Comparison of ENCODE assay signal across 26 mouse cellular contexts in the genomic region with DNA sequence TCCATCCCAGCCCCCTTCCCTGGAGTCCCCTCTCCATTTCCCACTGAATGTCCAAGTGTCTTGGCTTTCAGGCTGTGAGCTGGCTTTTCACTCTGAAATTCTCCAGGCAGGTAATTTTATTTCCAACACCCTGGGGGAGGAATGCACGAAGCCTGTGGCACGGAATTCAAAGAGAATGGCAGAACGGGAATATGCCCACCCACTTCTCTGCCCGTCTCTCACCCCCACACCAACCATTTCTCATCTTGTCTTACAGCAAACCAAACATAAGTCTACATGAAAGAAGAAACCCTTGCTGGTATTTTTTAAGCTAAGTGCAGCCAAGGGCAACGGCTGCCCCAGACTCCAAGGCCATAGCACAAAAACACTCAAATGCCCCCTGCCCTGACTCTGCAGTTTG.
DNase-seq lines count a peak whose midpoint lies in the region; ATAC-seq and TF ChIP-seq lines count a peak whose summit lies in the region.
"Had no signal": no experiment of that assay in that cellular context is flagged by ENCODE, and none has a peak within 500 bp of the region (broad histone marks: within the 10 kb centered on the region; RNA-seq: fewer than 3 reads in every experiment).

No protein-coding gene starts in this region.

- H3K4me3 ChIP-seq in kidney, postnatal 0 days (replicated peaks; ENCODE audit: low read depth, low read length) = no peak overlapping the region
- H3K4me3 ChIP-seq in limb, embryonic 10.5 days = no peak overlapping the region
- H3K4me3 ChIP-seq: embryonic facial prominence, embryonic 12.5 days; embryonic facial prominence, embryonic 15.5 days; heart, embryonic 12.5 days; heart, embryonic 15.5 days; hindbrain, embryonic 10.5 days had no signal

- H3K27ac ChIP-seq in kidney, postnatal 0 days = no peak overlapping the region
- 0 out of 2 replicates have a peak overlapping the region, but pooled peaks have one; percentile 21 for H3K27ac ChIP-seq in limb, embryonic 10.5 days
- H3K27ac ChIP-seq: embryonic facial prominence, embryonic 12.5 days; embryonic facial prominence, embryonic 15.5 days; heart, embryonic 15.5 days; hindbrain, embryonic 10.5 days; hindbrain, embryonic 14.5 days; hindbrain, postnatal 0 days had no signal

- peak; percentile 67 for ATAC-seq in frontal cortex, adult (ENCODE audit: low TSS enrichment)
- ATAC-seq in kidney, postnatal 0 days (replicated peaks; ENCODE audit: low FRiP score, low read depth) = no peak
- ATAC-seq: activated CD4-positive, CD25-positive, alpha-beta regulatory T cell, adult 4 months; forebrain, embryonic 14.5 days; forebrain, postnatal 0 days; hindbrain, postnatal 0 days had no signal

- H3K4me2 ChIP-seq in kidney, postnatal 0 days (ENCODE audit: low read length) = no peak overlapping the region
- H3K4me2 ChIP-seq: embryonic facial prominence, embryonic 12.5 days; embryonic facial prominence, embryonic 15.5 days; heart, embryonic 12.5 days; heart, embryonic 15.5 days; hindbrain, embryonic 14.5 days had no signal

- H3K4me1 ChIP-seq in kidney, postnatal 0 days (replicated peaks; ENCODE audit: insufficient read depth, low read length) = no peaks in the 10 kb centered on the region
- peaks cover 35% of the 10 kb centered on the region for H3K4me1 ChIP-seq in limb, embryonic 10.5 days
- H3K4me1 ChIP-seq: heart, embryonic 12.5 days; heart, embryonic 15.5 days had no signal

- H3K36me3 ChIP-seq in kidney, postnatal 0 days (ENCODE audit: insufficient read depth, low read length) = no peaks in the 10 kb centered on the region
- H3K36me3 ChIP-seq in limb, embryonic 10.5 days = no peaks in the 10 kb centered on the region
- H3K36me3 ChIP-seq: embryonic facial prominence, embryonic 12.5 days; embryonic facial prominence, embryonic 15.5 days; heart, embryonic 12.5 days; heart, embryonic 15.5 days; hindbrain, embryonic 10.5 days had no signal

- no peaks in the 10 kb centered on the region for H3K9me3 ChIP-seq in kidney, postnatal 0 days (replicated peaks; ENCODE audit: low read length)
- H3K9me3 ChIP-seq in limb, embryonic 10.5 days (replicated peaks) = no peaks in the 10 kb centered on the region
- H3K9me3 ChIP-seq: embryonic facial prominence, embryonic 12.5 days; embryonic facial prominence, embryonic 15.5 days; heart, embryonic 12.5 days; heart, embryonic 15.5 days; hindbrain, embryonic 10.5 days had no signal

- WGBS in kidney, postnatal 0 days = 43% methylated on average over 5 of the region's 5 CpGs
- WGBS in limb, embryonic 10.5 days = 72% methylated on average over 5 of the region's 5 CpGs

- TF ChIP-seq CTCF in kidney, postnatal 0 days (IDR thresholded peaks at IDR 0.05; ENCODE audit: low read depth) = no peak

- H3K27me3 ChIP-seq in kidney, postnatal 0 days (ENCODE audit: insufficient read depth, low read length) = no peaks in the 10 kb centered on the region
- H3K27me3 ChIP-seq in limb, embryonic 10.5 days (ENCODE audit: low read depth, poor library complexity, severe bottlenecking) = no peaks in the 10 kb centered on the region
- H3K27me3 ChIP-seq: embryonic facial prominence, embryonic 12.5 days; embryonic facial prominence, embryonic 15.5 days; heart, embryonic 12.5 days; heart, embryonic 15.5 days had no signal

- no peak for DNase-seq in frontal cortex, postnatal 14 days (ENCODE audit: low spot score in 2 of 2)
- peak; percentile 54 for DNase-seq in kidney, postnatal 0 days (ENCODE audit: low spot score)
- no peak for DNase-seq in kidney, adult 18-20 months
- DNase-seq in limb, embryonic 10.5 days (ENCODE audit: low spot score) = no peak
- DNase-seq in left cerebral cortex, adult 11 months (ENCODE audit: low spot score) = no peak
- no peak for DNase-seq in thymus, postnatal 14 days
- DNase-seq: adrenal gland, adult 8-10 months; adrenal gland, postnatal 25 days; cerebellum, adult 18-20 months; cerebellum, adult 9-10 months; cerebellum, postnatal 14 days; forebrain, postnatal 0 days; gastrocnemius, postnatal 25 days; heart, adult 18-20 months; heart, postnatal 10 days; heart, postnatal 36 days had no signal

- no peak overlapping the region for H3K9ac ChIP-seq in kidney, postnatal 0 days (ENCODE audit: low read depth, low read length)
- H3K9ac ChIP-seq: embryonic facial prominence, embryonic 12.5 days; embryonic facial prominence, embryonic 15.5 days; forebrain, postnatal 0 days; heart, embryonic 12.5 days; heart, embryonic 15.5 days; hindbrain, embryonic 14.5 days had no signal
